Mouse (Mus musculus): ENCODE results near the gene Wnt7b. TPM values are rescaled to one million over a fixed set of nuclear protein-coding genes. Genes with fewer than 3 reads are reported as not detected.

The Wnt7b gene
- total RNA-seq, 1 experiment, result 11.2 TPM

DNA sequence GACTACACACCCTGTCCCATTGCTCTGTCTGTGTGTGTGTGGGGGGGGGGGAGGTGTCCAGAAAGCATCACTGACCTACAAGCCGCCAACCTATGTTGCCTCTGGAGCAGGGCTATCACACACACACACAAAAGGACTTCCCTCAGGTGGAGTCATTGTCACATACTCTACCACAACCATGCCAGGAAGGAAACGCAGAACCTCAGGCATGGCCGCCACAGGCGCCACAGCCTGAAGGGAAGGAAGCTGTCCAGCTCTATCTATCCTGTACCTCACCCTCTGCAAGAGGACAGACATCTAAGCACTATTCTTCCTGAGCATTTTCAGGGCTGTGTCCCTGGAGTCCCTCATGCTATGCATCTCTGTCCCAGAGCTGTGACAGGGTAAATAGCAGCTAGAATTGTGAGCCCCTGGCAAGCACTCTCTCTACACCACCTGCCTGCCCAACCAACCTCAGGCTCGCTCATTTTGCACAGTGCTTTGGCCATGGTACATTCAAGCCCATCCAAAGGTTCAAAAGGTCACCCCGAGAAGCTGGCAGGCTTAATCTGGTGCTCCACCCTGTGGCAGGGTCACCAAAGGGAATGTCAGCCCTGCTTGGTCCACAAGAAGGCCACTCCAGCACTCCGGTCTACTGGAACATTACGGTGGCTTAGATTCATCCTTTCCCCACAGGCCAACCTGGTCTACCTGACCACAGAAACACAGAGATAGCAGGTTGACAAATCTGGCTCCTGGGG lies 12.1 kb downstream of the Wnt7b start:
- peaks cover 11 to 50% of the 10 kb centered on the region in 2 experiments; a peak in 3 of 4 replicates for H3K4me1 ChIP-seq (ENCODE audit: control insufficient read depth in 2 of 2, insufficient read depth in 2 of 2, low read length in 2 of 2, poor library complexity in 1 of 2)
- no peak overlapping the region for H3K9ac ChIP-seq (ENCODE audit: insufficient read depth, low read depth, low read length, poor library complexity, severe bottlenecking)
- no peak overlapping the region for H3K4me3 ChIP-seq (ENCODE audit: insufficient read depth in 1 of 2, low read depth in 1 of 2, low read length in 2 of 2, poor library complexity in 1 of 2, severe bottlenecking in 1 of 2)
- no peaks in the 10 kb centered on the region for H3K9me3 ChIP-seq (ENCODE audit: control insufficient read depth, insufficient read depth, low read depth, low read length)
- H3K36me3 ChIP-seq (ENCODE audit: control insufficient read depth, insufficient read depth, low read length, poor library complexity, severe bottlenecking), result no peaks in the 10 kb centered on the region
- in situ Hi-C loops (cut with MboI; ENCODE audit: low sequenced_read_pairs in 2 of 2, unreplicated experiment in 2 of 2), result no loop called here
- H3K27ac ChIP-seq (ENCODE audit: insufficient read depth, low read depth, low read length, poor library complexity, severe bottlenecking), result peak overlapping the region; percentile 24; the same call in 1 of the 2 replicates
- TF ChIP-seq ZC3H11A (IDR thresholded peaks at IDR 0.05; ENCODE audit: borderline replicate concordance, low read depth, low read length) (no peak), ZNF384 (IDR thresholded peaks at IDR 0.05; ENCODE audit: low read depth, low read length) (no peak), MAFK (IDR thresholded peaks at IDR 0.05; ENCODE audit: insufficient read depth, low read depth, low read length) (no peak), HCFC1 (IDR thresholded peaks at IDR 0.05; ENCODE audit: borderline replicate concordance, insufficient read depth, low read length) (no peak), CHD2 (IDR thresholded peaks at IDR 0.05; ENCODE audit: low read depth, low read length) (no peak)
- DNase-seq (ENCODE audit: low read depth, low spot score), result no peak

DNA sequence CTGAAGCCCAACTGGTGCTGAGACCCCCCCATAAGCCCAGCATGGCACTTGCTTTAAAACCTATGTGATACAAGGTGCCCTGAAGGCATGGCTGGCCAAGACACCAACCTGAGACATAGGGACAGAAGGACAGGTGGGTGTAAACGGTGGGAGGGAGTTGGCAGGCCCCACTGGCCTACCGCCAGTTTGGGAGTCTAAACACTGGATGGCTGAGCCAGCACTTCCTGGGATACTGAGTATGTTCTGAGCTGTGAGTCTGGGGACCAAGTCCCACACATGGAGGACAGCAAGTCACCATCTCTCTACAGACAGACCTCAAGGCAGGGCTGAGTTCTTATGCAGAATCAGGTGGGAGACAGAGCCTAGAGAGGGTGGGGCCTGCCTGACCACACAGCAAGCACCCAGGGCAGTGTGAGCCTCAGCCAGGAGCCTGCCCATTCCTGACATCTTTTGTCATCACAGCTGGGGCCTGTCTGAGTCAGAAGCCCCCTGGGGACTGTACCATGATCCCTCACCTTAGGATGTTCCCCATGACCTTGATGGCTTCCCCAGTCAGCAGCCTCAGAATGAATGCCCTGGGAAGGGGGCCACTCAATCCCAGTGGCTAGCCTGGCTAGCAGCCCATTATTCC lies 13.0 kb downstream of the Wnt7b start:
- Histone ChIP-seq H3K4me1 (ENCODE audit: control insufficient read depth in 2 of 2, insufficient read depth in 2 of 2, low read length in 2 of 2, poor library complexity in 1 of 2) (peaks cover 11 to 50% of the 10 kb centered on the region in 2 experiments; a peak in 3 of 4 replicates), H3K36me3 (ENCODE audit: control insufficient read depth, insufficient read depth, low read length, poor library complexity, severe bottlenecking) (no peaks in the 10 kb centered on the region), H3K4me3 (ENCODE audit: insufficient read depth in 1 of 2, low read depth in 1 of 2, low read length in 2 of 2, poor library complexity in 1 of 2, severe bottlenecking in 1 of 2) (no peak overlapping the region), H3K27ac (ENCODE audit: insufficient read depth, low read depth, low read length, poor library complexity, severe bottlenecking) (peak overlapping the region; percentile 38; the same call in 1 of the 2 replicates), H3K9ac (ENCODE audit: insufficient read depth, low read depth, low read length, poor library complexity, severe bottlenecking) (no peak overlapping the region), H3K9me3 (ENCODE audit: control insufficient read depth, insufficient read depth, low read depth, low read length) (no peaks in the 10 kb centered on the region)
- DNase-seq (ENCODE audit: low read depth, low spot score), result no peak
- TF ChIP-seq MAFK (IDR thresholded peaks at IDR 0.05; ENCODE audit: insufficient read depth, low read depth, low read length), result no peak
- no peak for TF ChIP-seq HCFC1 (IDR thresholded peaks at IDR 0.05; ENCODE audit: borderline replicate concordance, insufficient read depth, low read length)
- TF ChIP-seq CHD2 (IDR thresholded peaks at IDR 0.05; ENCODE audit: low read depth, low read length), result no peak
- TF ChIP-seq ZC3H11A (IDR thresholded peaks at IDR 0.05; ENCODE audit: borderline replicate concordance, low read depth, low read length), result no peak
- no peak for TF ChIP-seq ZNF384 (IDR thresholded peaks at IDR 0.05; ENCODE audit: low read depth, low read length)
- in situ Hi-C loops (cut with MboI; ENCODE audit: low sequenced_read_pairs in 2 of 2, unreplicated experiment in 2 of 2), result no loop called here

DNA sequence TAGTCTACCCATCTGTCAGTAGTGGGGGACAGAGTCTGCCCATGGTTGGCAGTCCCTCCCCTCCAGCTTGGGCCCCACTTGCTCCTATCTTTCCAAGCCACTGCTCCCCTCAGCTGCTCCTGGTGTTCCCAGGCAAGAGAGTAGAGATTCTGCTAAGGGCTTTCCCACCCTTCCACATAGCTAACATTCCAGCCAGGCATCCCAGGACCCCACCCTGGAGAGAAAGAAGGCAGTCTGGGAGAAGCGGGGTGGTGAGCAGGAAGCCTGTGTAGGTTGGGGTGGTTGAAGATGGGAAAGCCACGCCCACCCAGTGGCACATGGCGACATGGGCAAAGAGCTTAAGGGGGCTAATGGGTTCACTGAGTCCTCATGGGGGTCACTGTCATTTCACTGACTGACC lies 13.9 kb downstream of the Wnt7b start:
- H3K4me1 ChIP-seq (ENCODE audit: control insufficient read depth in 2 of 2, insufficient read depth in 2 of 2, low read length in 2 of 2, poor library complexity in 1 of 2), result peaks cover 11 to 50% of the 10 kb centered on the region in 2 experiments; a peak in 3 of 4 replicates
- 0 out of 2 replicates have a peak overlapping the region, but pooled peaks have one; percentile 38 for H3K27ac ChIP-seq (ENCODE audit: insufficient read depth, low read depth, low read length, poor library complexity, severe bottlenecking)
- in situ Hi-C loops (cut with MboI; ENCODE audit: low sequenced_read_pairs in 2 of 2, unreplicated experiment in 2 of 2), result no loop called here
- TF ChIP-seq HCFC1 (IDR thresholded peaks at IDR 0.05; ENCODE audit: borderline replicate concordance, insufficient read depth, low read length) (no peak), ZC3H11A (IDR thresholded peaks at IDR 0.05; ENCODE audit: borderline replicate concordance, low read depth, low read length) (no peak), ZNF384 (IDR thresholded peaks at IDR 0.05; ENCODE audit: low read depth, low read length) (no peak), MAFK (IDR thresholded peaks at IDR 0.05; ENCODE audit: insufficient read depth, low read depth, low read length) (no peak), CHD2 (IDR thresholded peaks at IDR 0.05; ENCODE audit: low read depth, low read length) (no peak)
- no peak overlapping the region for H3K9ac ChIP-seq (ENCODE audit: insufficient read depth, low read depth, low read length, poor library complexity, severe bottlenecking)
- no peak overlapping the region for H3K4me3 ChIP-seq (ENCODE audit: insufficient read depth in 1 of 2, low read depth in 1 of 2, low read length in 2 of 2, poor library complexity in 1 of 2, severe bottlenecking in 1 of 2)
- DNase-seq (ENCODE audit: low read depth, low spot score), result no peak
- H3K36me3 ChIP-seq (ENCODE audit: control insufficient read depth, insufficient read depth, low read length, poor library complexity, severe bottlenecking), result no peaks in the 10 kb centered on the region
- no peaks in the 10 kb centered on the region for H3K9me3 ChIP-seq (ENCODE audit: control insufficient read depth, insufficient read depth, low read depth, low read length)

DNA sequence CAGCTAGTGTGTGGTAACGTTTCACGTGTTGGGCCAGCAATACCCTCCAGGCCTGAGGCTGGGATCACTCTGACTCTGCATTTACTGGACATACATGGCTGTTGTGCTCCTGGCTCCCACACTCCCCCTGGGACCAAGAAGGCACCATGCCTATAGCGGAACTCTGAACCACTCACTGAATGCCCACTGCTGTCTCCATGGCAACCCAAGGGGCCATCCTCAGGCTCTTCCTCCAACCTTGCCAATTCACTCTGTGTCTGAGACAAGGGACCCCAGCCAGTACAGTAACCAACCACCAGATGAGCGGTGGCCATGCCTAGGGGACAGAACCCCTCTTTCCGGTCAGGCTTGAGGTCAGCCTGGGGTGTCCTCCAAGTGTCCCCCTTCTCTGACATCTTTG lies 17.3 kb downstream of the Wnt7b start:
- H3K27ac ChIP-seq (ENCODE audit: insufficient read depth, low read depth, low read length, poor library complexity, severe bottlenecking), result no peak overlapping the region
- no peak overlapping the region for H3K4me3 ChIP-seq (ENCODE audit: insufficient read depth in 1 of 2, low read depth in 1 of 2, low read length in 2 of 2, poor library complexity in 1 of 2, severe bottlenecking in 1 of 2)
- DNase-seq (ENCODE audit: low read depth, low spot score), result no peak
- no peak overlapping the region for H3K9ac ChIP-seq (ENCODE audit: insufficient read depth, low read depth, low read length, poor library complexity, severe bottlenecking)
- H3K9me3 ChIP-seq (ENCODE audit: control insufficient read depth, insufficient read depth, low read depth, low read length), result no peaks in the 10 kb centered on the region
- TF ChIP-seq ZC3H11A (IDR thresholded peaks at IDR 0.05; ENCODE audit: borderline replicate concordance, low read depth, low read length), result no peak
- no peak for TF ChIP-seq ZNF384 (IDR thresholded peaks at IDR 0.05; ENCODE audit: low read depth, low read length)
- no peak for TF ChIP-seq CHD2 (IDR thresholded peaks at IDR 0.05; ENCODE audit: low read depth, low read length)
- TF ChIP-seq MAFK (IDR thresholded peaks at IDR 0.05; ENCODE audit: insufficient read depth, low read depth, low read length), result no peak
- TF ChIP-seq HCFC1 (IDR thresholded peaks at IDR 0.05; ENCODE audit: borderline replicate concordance, insufficient read depth, low read length), result no peak
- no peaks in the 10 kb centered on the region for H3K36me3 ChIP-seq (ENCODE audit: control insufficient read depth, insufficient read depth, low read length, poor library complexity, severe bottlenecking)
- in situ Hi-C loops (cut with MboI; ENCODE audit: low sequenced_read_pairs in 2 of 2, unreplicated experiment in 2 of 2), result no loop called here
- H3K4me1 ChIP-seq (ENCODE audit: control insufficient read depth in 2 of 2, insufficient read depth in 2 of 2, low read length in 2 of 2, poor library complexity in 1 of 2), result peaks cover 16 to 36% of the 10 kb centered on the region in 2 experiments
